Mouse (Mus musculus): Measurements from ENCODE around the gene Trim29.

The Trim29 gene

GRCm38 (mm10) chr9:43312190-43312589 lies 1.5 kb downstream of the Trim29 start:
- intact Hi-C loops (cut with DNase I) = no loop called here

- intact Hi-C loops (cut with DNase I) = no loop called here
Observed at GRCm38 (mm10) chr9:43313805-43314204, 3.2 kb downstream of the Trim29 start.

- intact Hi-C loops (cut with DNase I) = no loop called here
Observed at GRCm38 (mm10) chr9:43315320-43315950, 4.8 kb downstream of the Trim29 start.

- intact Hi-C loops (cut with DNase I) = no loop called here
Observed at GRCm38 (mm10) chr9:43316466-43316865, 5.8 kb downstream of the Trim29 start.

GRCm38 (mm10) chr9:43318661-43319060 lies 8.0 kb downstream of the Trim29 start:
- intact Hi-C loops (cut with DNase I) = no loop called here

- intact Hi-C loops (cut with DNase I) = no loop called here
Observed at GRCm38 (mm10) chr9:43321951-43322350, 11.3 kb downstream of the Trim29 start.

GRCm38 (mm10) chr9:43322666-43323065 lies 12.0 kb downstream of the Trim29 start:
- intact Hi-C loops (cut with DNase I) = no loop called here

GRCm38 (mm10) chr9:43325486-43325885 lies 14.8 kb downstream of the Trim29 start:
- intact Hi-C loops (cut with DNase I) = no loop called here

- intact Hi-C loops (cut with DNase I) = no loop called here
Observed at GRCm38 (mm10) chr9:43326015-43326631, 15.5 kb downstream of the Trim29 start.

GRCm38 (mm10) chr9:43327182-43328129 lies 16.8 kb downstream of the Trim29 start:
- intact Hi-C loops (cut with DNase I) = no loop called here

- intact Hi-C loops (cut with DNase I) = loop anchor here (10.0 kb wide), 1 partner anchor 404 kb away; no protein-coding TSS in a partner anchor
Observed at GRCm38 (mm10) chr9:43330426-43330825, 19.8 kb downstream of the Trim29 start.

GRCm38 (mm10) chr9:43331476-43332471 lies 21.1 kb downstream of the Trim29 start:
- intact Hi-C loops (cut with DNase I) = loop anchor here (10.0 kb wide), 1 partner anchor 403 kb away; no protein-coding TSS in a partner anchor

- intact Hi-C loops (cut with DNase I) = loop anchor here (10.0 kb wide), 1 partner anchor 400 kb away; no protein-coding TSS in a partner anchor
Observed at GRCm38 (mm10) chr9:43334476-43334875, 23.8 kb downstream of the Trim29 start.

GRCm38 (mm10) chr9:43337636-43338035 lies 27.0 kb downstream of the Trim29 start:
- intact Hi-C loops (cut with DNase I) = loop anchor here (2.0 to 10.0 kb wide), 3 partner anchors 153 to 490 kb away; no protein-coding TSS in a partner anchor

- intact Hi-C loops (cut with DNase I) = loop anchor here (2.0 to 10.0 kb wide), 3 partner anchors 153 to 489 kb away; no protein-coding TSS in a partner anchor
Observed at GRCm38 (mm10) chr9:43338067-43338466, 27.4 kb downstream of the Trim29 start.

- intact Hi-C loops (cut with DNase I) = loop anchor here (2.0 to 10.0 kb wide), 5 partner anchors 151 to 633 kb away; no protein-coding TSS in a partner anchor
Observed at GRCm38 (mm10) chr9:43339614-43340020, 29.0 kb downstream of the Trim29 start.

GRCm38 (mm10) chr9:43350089-43350488 lies 39.4 kb downstream of the Trim29 start:
- intact Hi-C loops (cut with DNase I) = no loop called here

GRCm38 (mm10) chr9:43351015-43351414 lies 40.4 kb downstream of the Trim29 start:
- intact Hi-C loops (cut with DNase I) = no loop called here

GRCm38 (mm10) chr9:43357011-43357410 lies 46.4 kb downstream of the Trim29 start:
- intact Hi-C loops (cut with DNase I) = no loop called here
